Mouse (Mus musculus): ENCODE measurements around the gene Arl15.

The Arl15 gene

GRCm38 (mm10) chr13:113800246-113800645 is 5.9 kb downstream of the Arl15 start:
- no peak for DNase-seq (ENCODE audit: low spot score in 2 of 2)

- DNase-seq (ENCODE audit: low spot score in 2 of 2) = no peak
Observed at GRCm38 (mm10) chr13:113802571-113802970, 8.3 kb downstream of the Arl15 start.

GRCm38 (mm10) chr13:113811141-113811540 is 16.8 kb downstream of the Arl15 start:
- DNase-seq (ENCODE audit: low spot score in 2 of 2) = no peak

GRCm38 (mm10) chr13:113811910-113812592 is 17.7 kb downstream of the Arl15 start:
- DNase-seq (ENCODE audit: low spot score in 2 of 2) = no peak

GRCm38 (mm10) chr13:113812593-113812975 is 18.3 kb downstream of the Arl15 start:
- no peak for DNase-seq (ENCODE audit: low spot score in 2 of 2)

GRCm38 (mm10) chr13:113814121-113814520 is 19.8 kb downstream of the Arl15 start:
- no peak for DNase-seq (ENCODE audit: low spot score in 2 of 2)

GRCm38 (mm10) chr13:113815697-113816420 is 21.6 kb downstream of the Arl15 start:
- no peak for DNase-seq (ENCODE audit: low spot score in 2 of 2)

GRCm38 (mm10) chr13:113816421-113816810 is 22.1 kb downstream of the Arl15 start:
- DNase-seq (ENCODE audit: low spot score in 2 of 2) = no peak

GRCm38 (mm10) chr13:113819006-113819405 is 24.7 kb downstream of the Arl15 start:
- DNase-seq (ENCODE audit: low spot score in 2 of 2) = no peak

- DNase-seq (ENCODE audit: low spot score in 2 of 2) = no peak
Observed at GRCm38 (mm10) chr13:113820176-113820575, 25.9 kb downstream of the Arl15 start.

- DNase-seq (ENCODE audit: low spot score in 2 of 2) = no peak
Observed at GRCm38 (mm10) chr13:113821891-113822290, 27.6 kb downstream of the Arl15 start.

GRCm38 (mm10) chr13:113824027-113824426 is 29.7 kb downstream of the Arl15 start:
- no peak for DNase-seq (ENCODE audit: low spot score in 2 of 2)

- no peak for DNase-seq (ENCODE audit: low spot score in 2 of 2)
Observed at GRCm38 (mm10) chr13:113828633-113829032, 34.3 kb downstream of the Arl15 start.

- DNase-seq (ENCODE audit: low spot score in 2 of 2) = no peak
Observed at GRCm38 (mm10) chr13:113829079-113829478, 34.8 kb downstream of the Arl15 start.

- DNase-seq (ENCODE audit: low spot score in 2 of 2) = no peak
Observed at GRCm38 (mm10) chr13:113830805-113831204, 36.5 kb downstream of the Arl15 start.

GRCm38 (mm10) chr13:113832947-113833346 is 38.6 kb downstream of the Arl15 start:
- DNase-seq (ENCODE audit: low spot score in 2 of 2) = no peak

GRCm38 (mm10) chr13:113835921-113836320 is 41.6 kb downstream of the Arl15 start:
- no peak for DNase-seq (ENCODE audit: low spot score in 2 of 2)

- DNase-seq (ENCODE audit: low spot score in 2 of 2) = no peak
Observed at GRCm38 (mm10) chr13:113838601-113839576, 44.6 kb downstream of the Arl15 start.

GRCm38 (mm10) chr13:113840421-113840820 is 46.1 kb downstream of the Arl15 start:
- DNase-seq (ENCODE audit: low spot score in 2 of 2) = no peak

- no peak for DNase-seq (ENCODE audit: low spot score in 2 of 2)
Observed at GRCm38 (mm10) chr13:113842411-113843309, 48.4 kb downstream of the Arl15 start.

- DNase-seq (ENCODE audit: low spot score in 2 of 2) = peak in 1 of 2 experiments; percentile 24
Observed at GRCm38 (mm10) chr13:113843310-113843649, 49.0 kb downstream of the Arl15 start.

Data from spleen, postnatal 4 days (tissue).